Mouse (Mus musculus): ENCODE measurements around the gene Nrgn.

DNA sequence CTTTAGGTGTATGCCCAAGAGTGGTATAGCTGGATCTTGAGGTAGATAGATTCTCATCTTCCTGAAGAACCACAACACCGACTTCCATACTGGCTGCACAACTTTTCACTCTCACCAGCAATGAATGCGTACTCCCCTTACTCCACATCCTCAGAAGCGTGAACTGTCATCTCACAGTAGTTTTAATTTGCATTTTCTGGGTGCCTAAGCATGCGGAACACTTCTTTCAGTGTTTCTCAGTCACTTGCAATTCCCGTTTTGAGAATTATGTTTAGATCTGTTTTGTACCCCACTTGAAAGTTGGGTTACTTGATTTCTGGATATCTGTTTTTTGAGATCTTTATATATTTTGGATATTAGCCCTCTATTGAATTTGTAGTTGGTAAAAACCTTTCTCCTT, 30.9 kb upstream of the Nrgn start:
- TF ChIP-seq ZC3H11A (IDR thresholded peaks at IDR 0.05; ENCODE audit: borderline replicate concordance, low read depth, low read length), result no peak
- no peak for TF ChIP-seq CHD2 (IDR thresholded peaks at IDR 0.05; ENCODE audit: low read depth, low read length)
- no peak for TF ChIP-seq MAFK (IDR thresholded peaks at IDR 0.05; ENCODE audit: insufficient read depth, low read depth, low read length)
- TF ChIP-seq ZNF384 (IDR thresholded peaks at IDR 0.05; ENCODE audit: low read depth, low read length), result no peak
- TF ChIP-seq HCFC1 (IDR thresholded peaks at IDR 0.05; ENCODE audit: borderline replicate concordance, insufficient read depth, low read length), result no peak
